Mouse (Mus musculus) thymus, adult 2 months (tissue): Measurements from ENCODE around the gene Arhgef1.

Source experiments
- CTCF ChIP-seq: fragments of 200-500 bp; IDR thresholded peaks from 2 replicates; pipeline ENCODE4 v1.5.1; 2012; ENCODE audit warnings: mild to moderate bottlenecking, control low read depth, low read length, moderate library complexity, borderline replicate concordance; ENCODE audit not compliant: control insufficient read depth, poor library complexity, insufficient read depth; ENCODE audit errors: extremely low read depth
- POLR2A ChIP-seq: fragments of 200-500 bp; IDR thresholded peaks from 2 replicates; pipeline ENCODE4 v1.6.1; 2012; ENCODE audit warnings: mild to moderate bottlenecking, low read length, control low read depth, moderate library complexity; ENCODE audit not compliant: control insufficient read depth, poor library complexity, insufficient read depth; ENCODE audit errors: extremely low read depth

- TF ChIP-seq CTCF = no peak
- no peak for TF ChIP-seq POLR2A
Observed at GRCm38 (mm10) chr7:24884693-24885291, 17.9 kb upstream of the Arhgef1 start.
